Mouse (Mus musculus) neutrophil, adult 5-6 weeks (primary cell): ENCODE data around the gene Ttc29. TPM values are rescaled to one million over a fixed set of nuclear protein-coding genes. Genes with fewer than 3 reads are reported as not detected.

ENCODE experiments used
- ATAC-seq: fragments of 151-379, 151-347 bp; 2 replicates; pipeline ENCODE4 v1.8.0; 2017; ENCODE audit warnings: mild to moderate bottlenecking, moderate TSS enrichment; ENCODE audit not compliant: insufficient number of reproducible peaks, poor library complexity, low FRiP score, severe bottlenecking; ENCODE audit errors: extremely low read depth
- total RNA-seq: library from RNA; stranded (forward); fragments of 200-1000 nt; gene quantifications from 2 replicates; pipeline ENCODE4 v1.2.3, GENCODE M21; 2017

Ttc29 gene
- total RNA-seq, 1 experiment from 2014 or later, result not detected

DNA sequence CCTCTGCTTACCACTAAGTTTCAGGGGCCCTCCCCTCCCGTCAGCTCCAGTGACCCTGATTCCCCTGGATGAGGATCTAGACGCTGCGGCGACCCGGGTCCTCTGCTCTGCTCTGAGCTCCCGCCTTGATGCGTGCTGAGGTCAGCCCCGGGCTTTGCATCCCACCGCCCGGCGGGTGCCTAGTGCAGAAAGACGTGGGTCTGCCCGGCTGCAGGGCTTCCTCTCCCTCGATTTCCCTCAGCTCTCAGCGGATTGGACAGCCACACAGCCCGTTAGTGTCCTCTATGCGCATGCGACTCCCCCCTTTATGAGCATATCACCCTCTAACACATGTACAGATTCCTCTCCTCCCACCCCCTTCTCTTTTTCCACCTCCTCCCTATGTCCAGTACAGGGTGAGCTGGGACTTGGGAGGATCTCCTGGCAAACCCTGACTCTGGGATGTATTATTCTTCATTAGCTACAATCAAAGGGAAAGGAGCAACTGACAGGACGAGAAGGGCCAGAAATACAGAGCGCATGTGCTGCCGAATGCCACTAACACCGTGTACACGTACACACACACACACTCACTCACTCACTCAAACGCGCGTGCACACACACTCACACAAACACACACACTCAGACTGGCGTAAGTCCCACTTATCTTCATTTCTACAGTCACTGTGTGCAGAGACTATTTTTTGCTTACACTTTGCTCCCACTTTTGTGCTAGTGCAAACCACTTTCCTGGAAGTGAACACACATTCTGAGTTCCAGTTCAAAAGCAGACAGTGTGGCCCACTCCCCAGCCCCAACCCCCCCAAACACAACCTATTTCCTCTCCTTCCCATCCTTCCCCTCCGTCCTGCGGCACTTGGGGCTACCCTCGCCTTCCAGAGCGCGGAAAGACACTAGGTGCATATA lies 224.3 kb downstream of the Ttc29 start:
- no peak for ATAC-seq

GRCm38 (mm10) chr8:78438121-78438520 lies 225.0 kb downstream of the Ttc29 start:
- no peak for ATAC-seq

- no peak for ATAC-seq
Observed at GRCm38 (mm10) chr8:78442781-78443180, 229.7 kb downstream of the Ttc29 start.

Other genes starting within 250 kb of the Ttc29 start
- not detected in 2 replicates for gene Pou4f2, start 223.3 kb downstream of the Ttc29 start, total RNA-seq